Mouse (Mus musculus) B cell, adult 2 months (primary cell): ENCODE data around the gene Tbc1d23.

Experiments used
- DNase-seq, 2 experiments: peaks; one replicate each; pipeline ENCODE4 v3.0.0; 2022

Tbc1d23 gene

DNA sequence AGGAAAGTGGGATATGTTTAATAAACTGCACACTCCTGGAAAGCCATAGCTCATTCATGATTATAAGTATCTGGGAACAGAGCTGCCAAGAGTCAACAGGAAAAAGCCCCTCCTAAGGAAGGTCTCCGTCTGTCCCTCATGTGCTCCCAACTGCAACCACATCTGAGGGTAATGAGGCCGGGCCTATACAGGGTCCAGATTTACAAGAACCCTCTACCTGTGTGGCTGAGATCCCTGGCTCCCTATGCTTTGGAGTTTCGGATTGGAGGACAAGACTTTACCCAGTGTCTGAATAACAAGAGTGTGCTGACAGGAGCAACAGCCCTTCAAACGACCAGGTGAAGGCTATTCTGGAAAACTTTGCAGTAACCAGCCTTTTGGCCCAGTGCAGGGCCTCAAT lies 73.6 kb downstream of the Tbc1d23 start:
- no peak for DNase-seq

DNA sequence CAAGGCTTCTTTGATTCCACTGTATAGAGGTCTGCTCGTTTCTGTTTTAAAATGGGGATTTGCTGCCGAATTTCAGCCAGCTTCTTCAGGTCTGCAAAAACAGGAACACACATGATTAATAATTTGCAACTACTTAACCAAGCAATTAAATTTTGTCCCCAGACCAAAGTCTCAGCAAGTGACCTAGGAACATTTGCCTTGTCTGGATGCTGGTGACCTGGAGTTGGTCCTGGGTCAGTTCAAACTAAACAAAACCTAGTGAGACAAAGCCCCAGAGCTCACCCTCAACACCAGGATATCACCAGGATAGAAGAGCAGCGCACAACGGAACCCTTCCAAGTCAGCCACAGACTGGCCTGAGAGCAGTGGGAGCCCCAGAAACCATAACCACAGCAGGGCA lies 74.2 kb downstream of the Tbc1d23 start:
- no peak for DNase-seq

DNA sequence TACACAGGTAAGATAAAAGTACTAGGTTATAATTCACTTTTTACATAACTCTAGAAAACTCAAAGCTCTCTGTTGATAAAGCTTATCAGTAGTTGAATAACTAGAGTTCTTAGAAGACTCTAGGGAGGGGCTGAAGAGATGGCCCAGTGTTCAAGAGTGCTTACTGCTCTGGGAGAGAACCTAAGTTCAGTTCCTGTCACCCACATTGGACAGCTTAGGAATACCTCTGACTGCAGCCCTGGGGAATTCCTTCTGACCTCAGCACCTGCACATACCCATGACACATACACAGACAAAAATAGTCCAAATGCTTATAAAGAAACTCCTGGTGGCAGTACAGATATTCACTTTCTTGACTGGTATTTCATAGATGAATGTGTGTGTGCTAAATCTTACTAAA lies 75.4 kb downstream of the Tbc1d23 start:
- DNase-seq: no peak

DNA sequence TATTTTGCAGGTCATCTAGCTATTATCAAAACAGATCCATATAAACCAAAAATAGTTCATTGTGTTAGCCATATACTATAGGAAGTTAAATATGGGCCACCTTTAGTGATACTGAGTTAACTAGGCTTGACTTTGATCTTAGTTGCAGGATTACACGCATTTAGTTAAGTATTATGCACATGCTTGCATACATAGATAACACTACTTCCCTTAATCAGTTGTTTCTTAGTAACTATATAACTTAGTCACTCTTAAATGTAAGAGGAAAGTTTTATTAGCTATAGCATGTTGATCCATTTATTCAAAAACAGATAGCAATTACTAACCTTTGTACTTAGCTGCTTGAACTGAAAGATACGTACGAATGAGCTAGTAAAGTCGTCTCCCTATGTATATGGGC lies 79.9 kb downstream of the Tbc1d23 start:
- DNase-seq: no peak

DNA sequence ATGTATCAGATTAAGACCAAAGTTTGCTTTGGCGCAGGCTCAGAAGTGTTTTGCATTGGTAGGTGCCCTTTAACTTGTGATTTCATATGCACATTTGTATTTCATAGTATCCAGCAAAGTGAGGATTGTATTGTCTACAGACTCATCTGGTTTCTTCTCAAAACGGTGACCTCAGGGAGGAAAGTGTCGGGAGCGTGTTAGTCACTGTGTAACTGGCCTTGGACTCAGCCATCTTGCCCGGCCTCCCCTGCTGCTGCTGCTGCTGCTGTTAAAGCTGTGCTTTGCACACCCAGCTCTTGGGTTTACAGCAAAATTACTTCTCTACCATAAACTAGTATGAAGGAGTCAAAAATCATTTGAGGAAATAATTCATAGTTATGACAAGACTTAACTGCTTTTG lies 86.6 kb downstream of the Tbc1d23 start:
- DNase-seq: no peak

DNA sequence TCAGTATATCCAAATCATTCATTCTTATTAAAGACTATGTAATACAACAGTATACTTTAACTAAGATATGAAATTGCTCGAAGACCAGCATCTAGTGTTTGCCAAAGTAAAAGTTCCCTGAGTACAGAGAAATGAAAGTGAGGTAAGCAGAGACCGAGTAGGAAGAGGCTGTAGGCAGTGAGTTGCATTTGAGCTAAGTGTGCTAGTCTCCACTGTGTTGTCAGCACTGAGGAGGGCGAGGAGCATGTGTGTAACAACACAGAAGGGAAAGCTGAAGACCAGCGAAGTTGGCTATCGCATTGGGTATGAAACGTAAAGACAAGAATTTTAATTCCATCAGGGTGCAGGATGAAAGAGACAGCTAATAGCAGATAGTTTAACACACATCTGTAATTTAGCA lies 97.7 kb downstream of the Tbc1d23 start:
- DNase-seq: no peak

DNA sequence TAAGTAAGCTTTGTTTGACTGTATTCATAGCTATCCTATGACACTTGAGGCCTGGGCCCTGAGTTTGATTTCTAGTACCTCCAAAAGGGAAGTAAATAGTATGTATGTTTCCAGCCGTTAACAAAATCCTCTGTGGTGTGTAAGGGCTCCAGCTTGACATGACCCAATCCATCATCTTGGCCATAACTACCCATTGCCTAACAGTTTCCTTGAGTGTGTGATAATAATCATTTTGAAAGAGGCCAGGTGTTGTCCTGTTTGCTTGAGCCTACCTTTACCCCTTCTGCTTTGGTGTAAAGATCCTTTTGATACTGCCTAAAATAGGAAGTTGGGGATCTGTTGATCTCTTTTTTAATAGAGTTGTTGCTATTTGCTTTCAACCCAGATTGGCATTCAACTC lies 99.0 kb downstream of the Tbc1d23 start:
- no peak for DNase-seq

DNA sequence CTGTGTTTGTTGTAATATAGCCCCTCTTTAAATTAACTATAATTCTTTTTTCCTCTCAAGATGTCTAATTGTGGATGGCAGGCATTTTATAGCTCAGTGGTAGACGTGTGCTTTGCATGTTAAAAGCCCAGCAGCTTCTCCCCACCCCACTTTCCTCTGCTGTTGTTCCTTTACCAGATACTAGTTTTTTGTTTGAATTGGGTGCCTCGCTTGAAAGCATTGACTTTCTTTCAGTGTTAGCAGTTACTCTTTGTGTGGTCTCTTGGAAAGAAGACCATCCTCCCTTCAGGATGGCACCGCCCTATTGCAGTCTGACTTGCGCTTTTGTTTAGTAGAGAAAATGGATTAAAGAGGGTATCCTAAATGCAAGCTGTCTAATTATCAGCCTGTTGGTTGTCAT lies 99.8 kb downstream of the Tbc1d23 start:
- no peak for DNase-seq

DNA sequence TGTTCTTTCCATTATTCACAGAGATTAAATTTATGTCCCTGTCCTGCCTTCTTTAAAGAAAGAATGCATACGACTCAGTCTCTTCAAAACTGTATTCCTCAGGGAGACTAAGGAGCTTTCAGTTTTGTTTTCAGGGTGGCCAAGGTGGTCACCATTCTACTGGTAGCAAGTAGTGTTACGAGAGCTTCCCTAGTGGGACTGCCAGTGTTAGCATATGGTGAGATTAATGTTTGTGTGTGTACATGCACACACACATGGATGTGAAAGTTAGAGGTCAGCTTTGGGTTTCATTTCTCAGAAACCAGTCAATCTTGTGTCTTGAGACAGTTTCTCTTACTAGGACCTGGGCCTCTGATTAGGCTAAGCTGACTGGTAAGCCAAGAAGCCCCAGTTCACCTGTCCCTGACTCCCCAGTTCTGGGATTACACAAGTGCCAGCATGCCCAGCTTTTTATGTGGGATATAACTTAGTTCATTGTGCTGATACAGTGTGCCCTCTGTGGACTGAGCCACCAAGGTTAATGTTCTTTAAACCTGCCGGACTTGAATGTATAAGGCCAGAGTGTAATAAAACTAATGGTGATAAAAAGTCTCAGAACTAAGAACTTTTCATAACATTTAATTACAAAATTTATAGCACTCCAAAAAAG lies 100.4 kb downstream of the Tbc1d23 start:
- DNase-seq: peak; percentile 16 to 19

DNA sequence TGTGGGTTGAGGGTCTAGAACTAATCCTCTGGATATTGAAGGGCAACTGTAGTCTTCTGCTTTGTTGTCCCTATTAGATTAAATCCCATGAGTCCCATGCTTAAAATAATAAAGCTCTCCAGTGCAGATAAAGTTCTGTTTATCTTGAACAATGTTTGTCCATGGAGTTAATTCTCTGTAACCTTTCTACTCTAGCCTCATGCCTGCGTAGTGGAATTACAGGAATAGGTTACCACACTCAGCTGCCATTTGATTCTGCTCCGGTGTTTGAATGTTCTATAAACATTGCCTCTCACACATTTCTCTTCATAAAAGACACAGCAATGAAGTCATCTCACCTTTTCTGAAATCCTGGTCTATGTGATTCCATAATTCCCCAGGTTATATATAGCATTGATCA lies 103.5 kb downstream of the Tbc1d23 start:
- DNase-seq: no peak

DNA sequence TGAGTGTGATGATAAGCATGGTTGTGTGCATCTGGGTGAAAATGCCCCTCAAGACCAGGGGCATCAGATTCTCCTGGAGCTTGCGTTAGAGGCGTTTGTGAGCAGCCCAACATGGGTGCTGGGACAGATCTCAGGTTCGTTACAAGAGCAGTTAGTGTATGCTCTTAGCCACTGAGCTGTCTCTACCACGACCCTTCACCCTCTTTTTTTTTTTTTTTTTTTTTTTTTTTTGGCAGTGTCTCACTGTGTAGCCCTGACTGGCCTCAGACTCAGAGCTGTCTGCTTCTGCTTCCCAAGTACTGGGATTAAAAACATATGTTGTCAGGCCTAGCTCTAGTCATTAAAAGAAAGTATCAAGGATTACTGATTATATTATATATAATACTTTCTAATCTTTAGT lies 105.0 kb downstream of the Tbc1d23 start:
- no peak for DNase-seq

DNA sequence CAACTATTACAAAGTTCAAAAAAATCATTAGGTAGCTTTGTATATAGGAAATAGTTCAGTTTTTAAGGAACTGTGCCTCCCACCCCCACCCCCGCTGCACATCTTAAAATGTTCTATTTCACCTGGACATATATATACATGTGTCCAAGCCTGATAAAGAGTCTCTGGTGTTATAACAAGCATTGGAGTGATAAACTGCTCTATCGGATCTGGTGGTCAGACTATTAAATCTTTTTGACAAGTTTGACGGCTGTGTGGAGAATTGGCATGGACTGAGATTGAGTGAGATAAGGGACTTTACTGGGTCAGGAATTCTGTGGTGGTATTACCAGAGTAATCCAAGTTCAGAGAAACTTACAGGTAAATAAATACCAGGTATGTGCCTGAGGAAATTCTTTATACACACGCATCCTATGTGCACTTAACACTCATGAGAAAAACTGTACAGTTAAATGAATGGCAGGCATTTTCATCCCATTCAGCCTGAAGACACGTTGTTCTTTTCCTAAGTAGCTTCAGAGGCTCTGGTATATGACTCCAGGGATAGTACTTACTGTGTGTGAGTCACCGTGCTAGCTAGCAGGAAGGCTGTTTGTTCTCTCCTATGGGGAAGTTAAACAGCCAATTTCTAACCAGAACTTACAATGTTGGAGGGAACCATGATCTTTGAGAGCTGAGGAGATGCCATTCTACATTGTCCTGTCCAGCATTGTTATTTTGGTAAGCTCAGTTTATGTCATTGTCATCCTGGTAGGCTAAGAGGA lies 108.4 kb downstream of the Tbc1d23 start:
- no peak for DNase-seq

DNA sequence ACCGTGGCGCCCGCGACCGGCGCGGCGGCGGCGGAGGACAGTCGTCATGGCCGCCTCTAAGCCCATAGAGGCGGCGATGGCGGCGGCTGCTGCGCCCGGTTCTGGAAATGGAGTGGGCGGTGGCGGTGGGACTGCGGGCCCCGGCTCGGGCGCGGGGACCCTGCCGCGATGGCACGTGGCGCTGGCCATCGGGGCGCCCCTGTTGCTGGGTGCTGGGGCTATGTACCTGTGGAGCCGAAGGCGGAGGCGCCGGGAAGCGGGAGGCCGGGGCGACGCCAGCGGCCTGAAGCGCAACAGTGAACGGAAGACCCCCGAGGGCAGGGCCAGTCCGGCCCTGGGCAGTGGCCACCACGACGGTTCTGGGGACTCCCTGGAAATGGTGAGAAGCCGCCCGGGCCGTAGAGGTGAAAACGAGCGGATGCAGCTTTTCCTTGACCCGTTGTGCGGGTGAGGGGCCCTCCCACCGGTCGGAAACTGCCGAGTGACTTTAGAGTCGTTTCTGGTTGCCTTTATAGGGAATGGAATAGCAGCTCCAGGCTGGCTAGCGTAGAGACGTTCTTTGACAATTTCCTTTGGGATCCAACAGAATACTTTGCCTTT lies 109.4 kb downstream of the Tbc1d23 start:
- DNase-seq: no peak

DNA sequence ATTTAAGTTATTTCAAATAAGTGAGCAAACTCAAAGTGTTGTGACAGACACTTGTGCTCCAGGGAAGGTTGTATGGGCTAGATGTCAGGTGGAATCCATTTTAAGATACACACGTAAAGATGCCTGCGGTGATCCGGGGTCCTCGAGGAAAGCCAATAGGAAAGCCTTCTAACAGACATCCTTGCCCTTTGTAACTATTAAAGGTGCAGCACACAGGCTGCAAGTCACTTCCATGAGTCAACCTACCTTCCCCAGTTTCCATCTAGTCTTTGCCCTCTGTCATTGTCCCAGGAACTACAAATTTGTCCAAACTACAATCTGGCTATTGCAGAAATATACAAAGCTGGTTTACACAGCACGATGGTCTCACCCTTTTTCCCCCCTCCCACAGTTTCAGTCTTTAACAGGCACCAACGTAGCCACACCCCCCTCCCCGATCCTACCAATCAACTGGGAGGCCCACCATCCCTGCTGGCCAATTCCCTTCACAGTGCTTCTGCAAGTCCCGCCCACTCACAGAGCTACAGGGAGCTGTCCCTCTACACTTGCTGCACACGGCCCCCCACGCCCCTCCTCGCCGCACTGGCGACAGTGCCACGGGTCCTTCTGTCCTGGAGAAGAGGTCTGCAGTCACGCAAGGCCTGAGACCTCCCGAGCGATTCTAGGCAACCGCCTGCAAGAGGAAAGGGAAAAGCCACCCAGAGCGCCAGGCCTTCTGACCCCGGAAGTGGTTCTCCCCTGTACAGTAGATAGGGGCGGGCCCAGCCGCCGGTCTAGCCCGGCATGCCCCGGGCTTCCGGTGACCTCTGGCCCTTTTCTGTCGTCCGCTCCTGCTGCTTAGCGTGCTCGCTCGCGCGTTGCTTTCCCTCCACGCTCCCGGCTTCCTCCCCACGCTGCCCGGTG lies 110.1 kb downstream of the Tbc1d23 start, which contains the start of gene Tomm70a:
TSS of gene Tomm70a (plus strand) at position 791 of the 903 bp plus-strand sequence.
- peak; percentile 90 to 93 for DNase-seq
